Mouse (Mus musculus) inflammation-experienced regulatory T-cells, adult 6 months (primary cell): Measurements from ENCODE around the gene Ppil3. TPM values are rescaled to one million over a fixed set of nuclear protein-coding genes. Genes with fewer than 3 reads are reported as not detected.

Experiments
- ATAC-seq: one replicate; pipeline ENCODE4 v1.8.0; 2017
- polyA plus RNA-seq, 3 experiments: library from polyadenylated mRNA; unstranded; fragments of 100-300 nt; shearing (Covaris generic); gene quantifications; one replicate each; pipeline ENCODE4 v1.2.1; 2017

Ppil3 gene
- 10 to 100 TPM; 70.0 to 79.5 (median 70.1) TPM for polyA plus RNA-seq

GRCm38 (mm10) chr1:58445143-58445722 lies at the start of gene Ppil3, which contains the start of gene Nif3l1:
Ppil3 (minus strand) TSS chr1:58445486.
Nif3l1 (plus strand) TSS chr1:58445151.
- peak; percentile 91 for ATAC-seq

- no peak for ATAC-seq
These were observed 37.4 kb upstream of the Ppil3 start for GRCm38 (mm10) chr1:58482647-58483046.

GRCm38 (mm10) chr1:58475662-58476061 lies 30.4 kb upstream of the Ppil3 start:
- ATAC-seq = no peak

DNA sequence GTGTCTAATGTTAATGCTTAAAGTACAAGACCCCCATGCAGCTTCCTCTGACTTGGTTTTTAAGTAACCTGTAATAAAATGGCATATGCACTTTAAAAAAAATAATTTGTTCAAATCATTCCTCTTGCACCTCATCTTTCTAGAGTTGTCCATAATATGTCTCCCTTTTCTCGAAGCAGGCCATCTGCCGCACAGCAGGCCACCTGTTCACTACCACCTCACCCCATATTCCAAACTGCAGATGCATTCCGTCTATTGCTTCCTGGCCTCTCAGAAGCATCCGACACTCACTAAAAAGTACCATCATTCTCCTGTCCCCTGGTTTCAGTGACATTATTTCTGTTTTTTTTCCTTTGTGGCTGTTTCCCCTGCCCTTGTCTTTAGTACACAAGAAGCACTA lies 20.3 kb upstream of the Ppil3 start:
- no peak for ATAC-seq

- ATAC-seq = no peak
These were observed 19.8 kb upstream of the Ppil3 start for GRCm38 (mm10) chr1:58465042-58465441.

- no peak for ATAC-seq
These were observed 18.6 kb upstream of the Ppil3 start for GRCm38 (mm10) chr1:58463935-58464334.

- no peak for ATAC-seq
These were observed 15.3 kb upstream of the Ppil3 start for GRCm38 (mm10) chr1:58460566-58460965.

DNA sequence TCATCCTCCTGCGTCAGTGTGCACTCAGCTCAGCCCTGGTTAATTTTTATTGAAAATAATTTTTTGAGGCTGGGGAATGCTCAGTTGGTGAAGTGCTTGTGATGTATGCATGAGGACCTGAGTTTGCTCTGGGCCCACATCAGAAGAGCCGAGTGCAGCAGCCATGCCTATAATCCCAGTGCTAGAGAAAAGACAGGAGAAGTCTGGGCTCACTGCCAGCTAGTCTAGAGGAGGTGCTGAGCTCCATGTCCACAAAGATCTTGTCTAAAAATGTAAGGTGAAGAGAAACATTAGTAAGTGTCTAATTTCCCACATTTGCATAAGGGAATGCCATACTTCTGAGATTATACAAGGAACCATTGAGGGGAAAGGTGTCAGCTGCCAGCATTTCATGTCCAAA lies 13.6 kb upstream of the Ppil3 start:
- ATAC-seq = no peak

DNA sequence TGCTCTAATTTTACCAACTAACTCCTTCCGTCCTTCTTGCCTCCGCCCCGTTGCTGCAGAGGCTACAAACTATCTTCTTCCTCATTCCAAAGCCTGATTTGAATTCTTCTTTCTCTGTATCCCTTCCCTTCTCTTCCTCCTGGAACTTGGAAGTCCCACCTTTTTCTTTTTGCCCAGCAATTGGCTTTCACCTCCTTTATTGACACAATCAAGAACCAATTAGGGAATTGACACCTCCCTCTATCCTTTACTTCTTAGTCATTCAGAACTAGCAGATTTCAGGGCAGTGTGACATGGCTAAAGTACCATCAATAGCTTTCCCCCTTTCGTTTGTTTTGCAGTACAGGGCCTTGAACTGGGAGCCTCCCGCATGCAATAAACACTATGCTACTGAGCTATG lies 12.9 kb upstream of the Ppil3 start:
- ATAC-seq = no peak

DNA sequence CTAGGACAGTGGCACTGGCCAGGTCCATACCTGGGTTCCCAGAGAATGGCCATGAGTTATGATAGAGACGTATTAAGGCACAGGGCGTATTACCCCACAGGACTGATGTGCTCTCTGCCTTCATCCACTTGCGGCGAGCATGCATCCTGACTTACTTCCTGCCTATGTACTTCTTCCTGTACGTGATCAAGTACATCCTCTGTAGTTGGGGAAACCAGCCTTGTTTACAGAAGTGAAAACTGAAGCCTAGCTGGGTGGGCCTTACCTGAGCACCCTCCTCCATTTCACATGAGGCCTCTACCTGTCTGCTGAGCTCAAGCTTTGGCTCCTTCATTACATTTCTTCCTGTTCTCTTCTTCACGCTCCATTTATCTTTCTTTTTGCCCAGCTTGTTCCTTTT lies 9.0 kb upstream of the Ppil3 start:
- peak; percentile 94 for ATAC-seq

DNA sequence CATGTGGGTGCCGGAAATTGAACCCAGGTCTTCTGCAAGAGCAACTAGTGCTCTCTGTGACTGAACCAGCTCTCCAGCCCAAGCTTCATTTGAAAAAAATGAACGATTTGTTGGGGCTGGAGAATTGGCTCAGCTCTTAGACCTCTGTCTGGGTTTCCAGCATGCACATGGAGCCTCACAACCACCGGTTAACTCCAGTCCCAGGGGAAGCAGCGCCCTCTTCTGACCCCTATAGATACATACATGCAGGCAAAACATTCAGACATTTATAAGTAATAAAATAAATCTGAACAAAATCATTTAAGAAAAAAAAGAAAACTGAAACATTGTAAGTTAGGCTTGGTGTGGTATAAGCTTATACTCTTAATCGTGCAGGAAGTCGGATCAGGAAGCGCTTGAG lies 3.1 kb upstream of the Ppil3 start:
- no peak for ATAC-seq

DNA sequence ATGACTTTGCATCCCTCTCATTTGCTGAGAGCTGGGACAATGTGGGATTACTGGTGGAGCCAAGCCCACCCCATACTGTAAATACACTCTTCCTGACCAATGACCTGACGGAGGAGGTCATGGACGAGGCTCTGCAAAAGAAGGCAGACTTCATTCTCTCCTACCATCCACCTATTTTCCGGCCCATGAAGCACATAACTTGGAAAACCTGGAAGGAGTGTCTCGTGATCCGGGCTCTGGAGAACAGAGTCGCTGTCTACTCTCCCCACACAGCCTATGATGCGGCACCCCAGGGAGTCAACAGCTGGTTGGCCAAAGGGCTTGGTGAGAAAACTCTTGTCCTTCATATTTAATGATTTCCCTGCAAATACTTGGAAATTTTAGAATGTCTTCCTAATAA lies 2.5 kb upstream of the Ppil3 start:
- no peak for ATAC-seq

DNA sequence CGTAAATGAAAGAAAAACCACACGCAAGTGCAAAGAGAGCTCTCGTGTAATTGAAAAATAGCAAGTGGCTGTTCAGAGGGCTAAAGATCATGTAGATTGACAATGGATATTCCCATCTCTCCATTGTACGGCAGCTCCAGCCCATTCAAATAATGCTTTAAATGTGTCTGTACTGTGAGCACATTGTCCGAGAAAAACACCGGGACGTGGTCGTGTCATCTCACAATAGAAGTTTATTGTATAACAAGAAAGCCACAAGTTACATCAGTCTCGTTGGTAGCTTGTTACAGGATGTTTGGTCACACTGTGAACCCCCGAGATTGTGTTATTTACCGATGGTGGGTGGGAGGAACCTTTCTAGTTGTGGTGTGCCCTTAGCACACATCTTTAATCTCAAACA lies 575 bp upstream of the Ppil3 start:
- peak; percentile 14 for ATAC-seq

DNA sequence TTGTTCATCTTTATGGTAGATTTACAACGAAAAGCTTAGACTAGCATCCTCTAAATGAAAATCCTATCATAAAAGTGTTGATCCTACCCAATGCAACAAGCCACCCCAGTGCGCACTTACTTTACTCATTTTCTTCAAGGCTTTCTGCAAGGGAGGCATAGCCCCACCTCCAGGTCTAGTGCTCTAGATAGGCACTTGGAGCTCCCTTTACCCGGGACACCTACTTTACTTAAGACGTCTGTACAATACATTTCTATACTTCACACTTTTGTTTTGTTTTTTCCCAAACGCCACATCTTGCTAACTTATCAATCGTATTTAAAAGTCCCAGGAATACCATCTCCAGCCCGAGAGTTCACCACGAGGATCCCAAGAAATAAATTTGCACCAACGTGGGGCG lies 595 bp downstream of the Ppil3 start:
- ATAC-seq = no peak

DNA sequence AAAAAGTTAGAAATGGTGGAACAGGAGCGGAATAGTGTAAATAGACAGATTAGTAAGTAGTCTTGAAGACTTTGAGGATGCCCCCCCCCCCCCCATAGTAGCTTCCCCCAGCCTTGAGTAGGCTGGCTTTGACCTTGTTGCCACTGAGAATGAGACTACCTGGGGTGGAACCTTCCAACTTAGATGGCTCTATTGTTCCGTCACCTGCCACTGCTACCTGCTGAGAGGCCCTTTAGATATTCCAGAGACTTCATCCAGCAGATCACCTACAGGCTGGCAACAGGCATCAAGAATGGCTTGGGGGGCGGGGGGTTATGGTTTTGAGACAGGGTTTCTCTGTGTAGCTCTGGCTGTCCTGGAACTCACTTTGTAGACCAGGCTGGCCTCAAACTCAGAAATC lies 20.7 kb downstream of the Ppil3 start:
- ATAC-seq = no peak

- peak; percentile 59 for ATAC-seq
These were observed 21.7 kb downstream of the Ppil3 start, which contains the start of gene Clk1 for GRCm38 (mm10) chr1:58423371-58424248. Clk1 (minus strand) TSS chr1:58424066.

DNA sequence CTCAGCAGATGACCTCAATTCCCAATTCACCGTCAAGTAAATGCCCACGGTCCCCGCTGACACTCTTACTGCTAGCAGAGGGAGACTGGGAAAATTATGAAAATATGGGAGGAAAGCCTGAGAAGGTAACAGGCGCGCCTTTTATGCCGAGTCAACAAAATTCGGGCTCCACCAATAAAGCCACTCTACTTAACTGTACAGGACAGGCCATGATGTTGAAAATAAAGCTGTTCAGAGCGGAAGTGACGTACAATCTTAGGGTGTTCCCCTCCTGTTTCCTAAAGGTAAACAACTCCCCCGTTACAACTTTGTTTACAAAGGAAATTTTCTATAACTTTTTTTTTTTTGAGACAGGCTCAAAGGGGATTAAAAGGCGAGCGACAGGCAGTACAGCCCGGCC lies 22.4 kb downstream of the Ppil3 start:
- peak; percentile 85 for ATAC-seq

- no peak for ATAC-seq
These were observed 24.3 kb downstream of the Ppil3 start for GRCm38 (mm10) chr1:58420961-58421360.

GRCm38 (mm10) chr1:58420032-58420431 lies 25.3 kb downstream of the Ppil3 start:
- no peak for ATAC-seq

GRCm38 (mm10) chr1:58416048-58416447 lies 29.2 kb downstream of the Ppil3 start:
- ATAC-seq = no peak

GRCm38 (mm10) chr1:58415442-58415841 lies 29.8 kb downstream of the Ppil3 start:
- peak; percentile 49 for ATAC-seq

DNA sequence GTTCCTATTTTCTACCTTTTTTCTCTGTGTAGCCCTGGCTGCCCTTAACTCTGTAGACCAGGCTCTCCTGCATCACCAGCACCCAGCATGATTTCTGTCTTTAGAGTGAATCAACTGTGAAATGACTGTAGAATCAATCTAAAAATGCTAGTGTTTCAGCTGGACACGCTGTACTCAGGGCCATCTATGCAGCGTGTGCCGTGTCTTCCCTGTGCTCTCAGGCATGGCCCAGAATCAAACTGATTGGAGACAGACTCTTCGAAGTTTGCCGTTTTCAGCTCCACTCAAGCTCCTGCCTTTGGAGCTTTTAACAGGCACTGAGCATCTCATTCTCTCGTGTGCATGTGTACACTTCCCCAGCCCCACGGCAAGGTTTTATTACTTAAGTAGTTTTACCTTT lies 34.5 kb downstream of the Ppil3 start:
- no peak for ATAC-seq

DNA sequence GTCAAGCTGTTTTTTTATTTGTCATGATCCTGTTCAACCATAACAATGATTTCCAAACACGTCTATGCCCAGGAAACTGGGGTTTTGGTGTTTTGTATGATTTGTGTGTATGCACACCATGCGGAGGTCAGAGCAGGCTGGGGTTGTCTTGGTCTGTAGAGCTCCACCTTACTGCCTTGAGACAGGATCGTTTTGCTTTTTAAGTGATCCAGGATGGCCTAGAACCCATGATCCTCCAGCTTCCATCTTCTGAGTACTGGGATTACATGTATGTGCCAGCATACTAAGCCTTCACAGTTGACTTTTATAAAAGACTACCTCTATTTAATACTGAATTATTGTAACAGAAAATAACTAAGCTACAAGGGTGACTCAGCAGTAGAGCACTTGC lies 35.1 kb downstream of the Ppil3 start:
- ATAC-seq = no peak

DNA sequence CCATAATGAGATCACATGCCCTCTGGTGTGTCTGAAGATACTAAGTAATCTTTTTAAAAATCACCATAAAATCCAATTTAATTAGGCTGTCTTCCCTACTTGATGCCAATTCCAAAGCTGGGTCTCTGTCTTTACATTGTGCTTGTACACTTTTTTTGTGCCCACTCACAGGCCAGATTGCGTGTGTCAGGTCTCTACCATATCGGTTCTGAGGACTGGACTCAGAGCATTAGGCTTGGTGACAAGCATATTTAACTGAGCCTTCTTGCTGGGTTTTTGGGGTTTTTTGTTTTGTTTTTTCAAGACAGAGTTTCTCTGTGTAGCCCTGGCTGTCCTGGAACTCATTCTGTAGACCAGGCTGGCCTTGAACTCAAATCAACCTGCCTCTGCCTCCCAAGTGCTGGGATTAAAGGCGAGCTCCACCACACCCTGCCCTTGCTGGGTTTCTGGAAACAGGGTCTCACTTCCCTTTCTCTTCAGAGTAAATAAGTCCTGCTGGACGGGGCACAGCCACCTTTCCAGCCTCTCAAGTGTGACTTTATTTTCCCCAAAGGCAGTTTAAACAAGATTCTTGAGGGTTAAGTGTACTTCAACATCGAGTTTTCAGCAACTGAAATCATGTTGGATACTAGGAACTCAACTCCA lies 35.6 kb downstream of the Ppil3 start:
- no peak for ATAC-seq
